Mouse (Mus musculus): ENCODE data around the gene Abhd12. TPM values are rescaled to one million over a fixed set of nuclear protein-coding genes. Genes with fewer than 3 reads are reported as not detected.

The Abhd12 gene
- total RNA-seq, 2 experiments from 2014 or later = 116 to 117 TPM

DNA sequence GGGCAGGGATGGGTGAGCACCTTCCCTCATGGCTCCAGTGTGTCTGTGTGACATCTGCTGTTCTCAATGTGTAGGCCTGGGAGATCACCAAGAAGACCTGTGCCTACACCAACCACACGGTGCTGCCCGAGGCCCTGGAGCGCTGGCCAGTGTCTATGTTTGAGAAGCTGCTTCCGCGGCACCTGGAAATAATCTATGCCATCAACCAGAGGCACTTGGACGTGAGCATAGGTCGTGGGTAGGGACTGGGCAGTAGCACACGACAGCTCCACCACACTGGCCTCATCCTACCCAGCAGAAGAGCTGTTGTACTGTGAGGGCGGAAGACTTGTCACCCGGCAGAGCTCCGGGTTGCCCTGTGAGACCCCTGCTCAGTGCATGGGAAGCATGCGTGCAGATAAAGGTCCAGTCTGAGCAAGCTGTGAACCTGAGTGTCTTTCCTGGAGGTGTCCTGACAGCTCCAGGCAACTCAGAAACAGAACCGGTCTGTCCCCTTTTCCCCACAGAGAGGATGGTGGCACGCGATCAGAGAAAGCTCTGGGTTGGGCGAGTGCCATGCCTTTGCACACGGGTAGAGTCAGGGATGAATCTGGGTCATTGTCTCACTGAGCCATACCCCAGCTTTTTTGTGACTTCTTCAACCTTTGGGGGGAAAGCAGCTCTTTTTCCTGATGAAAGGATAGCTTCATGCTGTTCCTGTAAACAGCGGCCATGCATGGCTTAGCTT is 87.7 kb downstream of the Abhd12 start:
- intact Hi-C loops (cut with DNase I) = no loop called here
- peak; percentile 29 for DNase-seq

DNA sequence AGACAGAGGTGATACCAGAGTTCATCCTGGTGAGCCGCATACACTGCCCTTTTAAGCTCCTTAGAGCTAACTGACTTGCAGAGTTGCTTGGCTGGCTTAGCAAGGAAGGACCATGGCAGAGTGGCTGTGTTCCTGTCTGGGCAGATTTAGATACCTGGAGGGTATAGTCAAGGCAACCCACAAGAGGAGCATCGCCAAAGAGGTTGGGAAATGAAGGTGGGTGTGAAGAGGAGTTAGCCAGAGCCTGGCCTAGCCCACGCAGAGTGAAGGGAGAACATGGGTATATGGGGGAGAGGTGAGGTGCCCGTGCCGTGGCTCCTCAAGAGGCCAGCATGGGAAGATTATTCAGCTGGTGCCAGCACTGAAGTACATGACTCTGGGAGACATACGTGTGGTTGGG is 91.7 kb downstream of the Abhd12 start:
- no peak for DNase-seq
- intact Hi-C loops (cut with DNase I) = no loop called here

DNA sequence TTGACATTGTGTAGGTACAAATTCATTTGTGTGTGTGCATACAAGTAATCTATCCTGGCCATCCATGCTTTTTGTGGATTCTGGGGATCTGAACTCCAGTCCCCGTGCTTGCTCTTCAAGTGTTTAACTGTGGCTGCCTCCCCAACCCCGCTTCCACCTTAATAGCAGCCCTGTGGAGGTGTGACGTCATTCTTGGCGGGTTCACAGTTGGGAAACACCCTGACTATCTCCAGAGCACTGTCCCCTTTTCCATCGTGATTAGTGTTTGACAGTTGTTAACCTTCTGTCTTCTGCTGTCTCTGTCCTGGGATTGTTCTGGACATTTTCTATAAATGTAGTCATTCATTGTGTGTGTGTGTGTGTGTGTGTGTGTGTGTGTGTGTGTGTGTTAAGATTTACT is 93.9 kb downstream of the Abhd12 start:
- no peak for DNase-seq
- intact Hi-C loops (cut with DNase I) = no loop called here

DNA sequence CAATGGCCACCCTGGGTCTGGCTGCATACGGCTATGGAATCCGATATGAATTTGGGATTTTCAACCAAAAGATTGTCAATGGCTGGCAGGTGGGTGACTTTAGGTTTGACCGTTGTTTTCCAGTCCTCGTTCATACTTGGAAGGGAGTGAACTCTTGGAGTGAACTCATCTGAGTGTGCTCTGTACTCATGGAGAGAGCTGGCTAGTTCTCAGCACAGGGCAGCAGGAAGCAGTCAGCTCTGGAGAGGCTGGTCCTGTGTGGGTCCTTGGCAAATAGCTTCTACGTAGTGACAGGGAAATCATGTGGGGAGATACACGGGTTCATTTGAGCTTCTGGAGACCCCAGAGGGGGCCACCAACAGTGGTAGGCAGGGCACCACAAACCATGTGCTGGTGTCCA is 95.7 kb downstream of the Abhd12 start:
- no peak for DNase-seq
- intact Hi-C loops (cut with DNase I) = no loop called here

DNA sequence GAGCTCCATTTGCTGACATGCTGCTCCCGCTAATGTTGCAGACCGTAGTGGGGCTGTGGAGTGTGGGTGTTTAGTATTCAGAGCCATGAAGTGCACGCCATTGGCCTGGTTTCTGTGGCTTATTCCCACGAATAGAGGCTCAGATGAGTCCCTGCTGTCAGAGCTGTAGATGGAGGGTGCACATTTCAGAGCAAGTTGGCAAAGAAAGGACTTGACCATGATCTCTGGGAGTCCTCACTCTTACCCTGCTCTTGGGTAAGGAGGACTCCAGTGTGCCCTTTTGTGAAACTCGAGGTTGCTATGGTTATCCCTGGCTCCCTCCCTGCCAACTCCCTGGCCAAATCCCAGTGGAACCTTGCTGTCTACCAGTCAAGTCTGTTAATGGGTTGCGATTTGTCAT is 96.2 kb downstream of the Abhd12 start:
- intact Hi-C loops (cut with DNase I) = no loop called here
- peak; percentile 25 for DNase-seq

DNA sequence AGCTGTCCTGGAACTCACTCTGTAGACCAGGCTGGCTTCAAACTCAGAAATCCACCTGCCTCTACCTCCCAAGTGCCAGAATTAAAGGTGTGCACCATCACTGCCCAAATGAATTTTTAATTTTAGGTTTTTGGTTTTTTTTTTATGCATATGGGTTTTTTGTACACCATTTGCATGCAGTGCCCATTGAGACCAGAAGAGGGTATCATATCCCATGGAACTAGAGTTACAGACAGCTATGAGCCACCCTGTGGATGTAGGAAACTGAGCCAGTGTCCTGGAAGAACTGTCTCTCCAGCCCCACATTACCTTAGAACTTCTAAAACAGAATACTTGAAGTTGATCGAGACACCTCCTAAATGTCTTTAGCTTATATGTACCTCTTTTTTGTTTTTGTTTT is 101.5 kb downstream of the Abhd12 start:
- intact Hi-C loops (cut with DNase I) = no loop called here
- DNase-seq = no peak

DNA sequence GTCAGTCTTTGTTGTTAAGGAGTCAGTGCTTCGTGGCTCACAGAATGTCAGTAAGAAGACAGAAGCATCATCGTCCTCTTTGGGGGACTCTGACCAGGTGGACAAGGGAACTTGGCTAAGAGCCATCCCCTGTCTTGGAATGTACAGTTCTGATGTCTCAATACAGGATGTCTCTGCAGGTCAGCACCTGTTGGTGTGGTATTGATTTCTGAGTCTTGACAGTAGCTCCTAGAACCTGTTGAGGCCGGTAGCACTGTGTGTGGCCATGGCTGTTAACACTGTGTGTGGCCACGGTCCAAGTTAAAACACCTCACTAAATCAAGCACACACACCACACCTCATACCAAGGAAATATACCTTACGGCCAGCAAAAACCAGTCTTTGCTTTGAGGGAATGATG is 103.9 kb downstream of the Abhd12 start:
- DNase-seq = no peak
- intact Hi-C loops (cut with DNase I) = no loop called here

DNA sequence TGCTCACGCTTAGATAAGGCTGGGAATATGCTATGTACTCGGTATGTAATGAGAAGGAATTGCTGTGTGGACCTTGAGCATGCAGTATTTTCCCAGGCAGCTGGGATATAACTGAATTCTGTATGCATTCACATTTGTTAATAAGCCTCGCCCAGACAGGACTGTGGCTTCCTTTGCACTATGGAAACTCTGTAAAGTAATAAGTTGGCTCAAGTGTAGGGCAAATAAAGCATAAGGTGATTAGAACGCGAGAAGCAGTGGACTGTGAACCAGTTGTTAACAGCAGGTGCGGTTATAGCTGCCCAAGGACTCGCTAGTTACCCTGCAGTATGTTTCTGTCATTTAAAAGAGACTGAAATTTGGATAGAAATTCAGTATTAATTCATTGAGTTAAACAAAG is 106.5 kb downstream of the Abhd12 start:
- no peak for DNase-seq
- intact Hi-C loops (cut with DNase I) = no loop called here

DNA sequence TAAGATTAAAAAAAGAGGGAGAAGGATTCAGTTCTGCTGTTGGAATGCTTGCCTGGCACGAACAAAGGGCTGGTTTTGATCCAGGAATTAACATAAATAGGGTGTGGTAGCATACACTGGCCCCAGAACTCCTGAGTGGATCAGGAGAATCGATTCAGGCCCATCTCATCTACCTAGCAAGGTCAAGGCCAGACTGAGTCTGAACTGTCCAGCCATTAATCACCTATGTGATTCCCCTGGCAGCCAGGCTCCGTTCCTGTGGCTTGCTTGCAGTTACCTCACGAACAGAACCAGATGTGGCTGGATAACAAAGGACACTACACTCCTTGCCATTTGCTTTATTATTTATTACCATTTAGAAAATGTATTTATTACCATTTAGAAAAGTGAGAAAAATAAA is 111.2 kb downstream of the Abhd12 start:
- intact Hi-C loops (cut with DNase I) = no loop called here
- no peak for DNase-seq

DNA sequence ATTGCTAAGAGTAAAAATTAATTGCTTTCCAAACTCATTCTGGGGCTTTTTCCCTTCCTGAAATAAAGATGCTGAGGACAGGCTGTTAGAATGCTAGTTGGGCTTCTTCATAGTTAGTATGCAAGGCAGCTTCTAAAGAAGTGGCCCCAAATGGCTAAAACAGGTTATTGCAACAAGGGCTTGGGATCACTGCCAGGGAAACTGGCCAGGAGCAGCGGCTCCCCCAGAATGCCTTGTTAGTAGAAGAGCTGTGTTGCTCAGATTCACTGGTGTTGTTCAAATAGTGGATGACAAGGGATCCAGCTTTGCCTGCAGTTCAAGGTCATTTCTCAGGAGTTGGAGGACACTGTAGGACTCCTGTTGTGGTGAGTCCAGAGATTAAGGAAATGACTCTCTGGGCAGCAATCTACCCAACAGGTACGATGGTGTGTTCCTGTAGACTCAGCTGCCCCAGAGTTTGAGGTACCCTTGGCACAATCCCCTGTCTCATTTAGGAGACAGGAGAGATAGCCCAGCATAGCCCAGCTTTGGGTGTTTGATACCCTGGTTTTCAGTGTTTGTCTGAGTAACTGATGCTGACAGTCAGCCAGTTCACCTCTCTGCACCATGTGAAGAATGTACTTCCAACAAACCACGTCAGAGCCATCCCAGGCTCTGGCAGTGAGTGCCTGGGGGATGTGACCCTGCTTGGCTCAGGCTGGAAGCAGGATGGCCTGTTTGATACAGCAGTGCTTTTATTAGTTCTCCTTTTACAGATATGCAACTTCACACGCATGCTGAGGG is 115.6 kb downstream of the Abhd12 start:
- peak; percentile 89 for DNase-seq
- intact Hi-C loops (cut with DNase I) = no loop called here

DNA sequence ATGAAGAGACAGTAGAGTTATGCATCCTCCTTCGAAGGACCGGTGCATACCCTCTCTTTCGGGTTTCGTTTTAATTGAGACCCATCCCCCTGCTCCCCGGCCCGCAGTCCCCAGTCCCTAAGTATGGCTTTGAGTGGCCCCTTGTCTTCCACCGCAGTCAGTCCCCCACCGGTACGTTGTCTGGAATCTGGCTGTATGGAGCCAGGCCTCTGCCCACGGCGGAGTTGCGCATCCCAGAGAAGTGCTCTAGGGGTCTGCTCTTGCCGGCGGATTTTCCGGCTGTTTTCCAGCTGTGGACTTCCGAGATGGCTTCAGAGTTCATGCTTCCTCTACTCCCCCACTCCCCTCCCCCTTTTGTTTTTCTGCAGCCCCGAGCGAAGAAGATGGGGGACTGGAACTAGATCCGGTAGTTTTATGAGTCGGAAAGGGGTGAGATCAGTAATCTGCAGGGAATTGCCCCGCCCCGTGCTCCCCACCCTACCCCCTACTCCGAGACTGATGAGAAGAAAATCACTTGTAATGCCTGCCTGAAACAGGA is 117.2 kb downstream of the Abhd12 start:
- intact Hi-C loops (cut with DNase I) = no loop called here
- no peak for DNase-seq

DNA sequence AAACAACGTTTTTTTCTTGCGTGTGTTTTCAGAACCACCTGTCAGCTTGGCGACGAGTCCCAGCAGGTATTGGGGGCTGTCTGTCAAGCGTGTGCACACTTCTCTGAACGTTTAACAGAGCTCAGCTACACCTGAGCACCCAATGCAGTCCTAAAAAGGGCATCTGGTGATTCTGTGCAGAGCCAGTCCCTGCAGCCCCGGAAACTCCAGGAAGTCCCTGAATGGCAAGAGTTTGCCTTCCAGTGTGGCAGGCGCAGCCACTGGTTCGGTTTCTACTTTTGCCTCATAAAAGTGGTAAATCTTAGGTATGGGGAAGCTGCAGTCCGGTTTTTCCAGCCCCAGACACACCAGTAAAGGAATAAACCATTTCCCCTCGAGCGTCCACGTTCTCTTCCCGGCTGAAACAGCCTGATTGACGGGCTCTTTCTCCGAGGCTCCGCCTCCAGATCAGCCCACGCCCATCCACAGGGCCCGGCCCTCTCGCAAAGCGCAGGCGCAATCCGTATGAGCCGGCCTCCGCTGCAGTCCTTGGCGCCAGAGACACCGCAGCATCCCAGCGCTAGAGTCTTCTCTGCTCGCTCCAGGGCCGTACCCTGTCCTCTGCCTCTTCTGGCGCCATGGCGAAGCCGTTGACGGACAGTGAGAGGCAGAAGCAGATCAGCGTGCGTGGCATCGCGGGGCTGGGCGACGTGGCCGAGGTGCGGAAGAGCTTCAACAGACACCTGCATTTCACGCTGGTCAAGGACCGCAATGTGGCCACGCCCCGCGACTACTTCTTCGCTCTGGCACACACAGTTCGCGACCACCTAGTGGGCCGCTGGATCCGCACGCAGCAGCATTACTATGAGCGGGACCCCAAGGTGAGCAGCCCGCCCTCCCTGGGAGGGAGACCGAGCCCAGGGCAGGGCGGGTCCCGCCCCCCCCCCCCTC is 118.0 kb downstream of the Abhd12 start, which contains the start of gene Pygb:
TSS of gene Pygb (plus strand) at position 485 of the 930 bp plus-strand sequence.
- DNase-seq = peak; percentile 86
- intact Hi-C loops (cut with DNase I) = no loop called here

DNA sequence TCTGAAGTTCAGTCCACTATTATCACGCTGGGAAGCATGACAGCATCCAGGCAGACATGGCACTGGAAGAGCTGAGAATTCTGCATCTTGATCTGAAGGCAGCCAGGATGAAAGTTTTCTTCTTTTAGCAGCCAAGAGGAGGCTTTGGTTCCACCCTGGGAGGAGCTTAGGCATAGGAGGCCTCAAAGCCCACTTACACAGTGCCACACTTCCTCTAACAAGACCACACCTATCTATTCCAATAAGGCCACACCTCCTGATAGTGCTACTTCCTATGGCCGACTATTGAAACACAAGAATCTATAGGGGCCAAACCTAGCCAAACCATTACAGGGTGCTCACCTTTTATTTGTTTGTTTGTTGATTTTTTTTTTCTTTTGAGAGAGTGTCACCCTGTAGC is 121.7 kb downstream of the Abhd12 start:
- DNase-seq = no peak
- intact Hi-C loops (cut with DNase I) = no loop called here

Other genes with a start within 250 kb of the Abhd12 start
- 10 to 100 TPM; 15.5 to 16.6 TPM for gene Acss1, start 236.2 kb downstream of the Abhd12 start, total RNA-seq (2021)
- gene Vsx1, start 215.4 kb downstream of the Abhd12 start, total RNA-seq (2021) = under 1 TPM; 0.10 to 0.12 TPM
- 10 to 100 TPM; 53.0 to 58.5 TPM for gene Entpd6, start 155.7 kb downstream of the Abhd12 start, total RNA-seq (2021)
- 100 to 1,000 TPM; 138 to 144 TPM for gene Pygb, start 118.0 kb downstream of the Abhd12 start, total RNA-seq (2021)
- 1 to 10 TPM; 7.2 to 8.9 TPM for gene Gins1, start 659 bp upstream of the Abhd12 start, total RNA-seq (2021)
- gene Ninl, start 134.6 kb upstream of the Abhd12 start, total RNA-seq (2021) = 10 to 100 TPM in 1 of 2 experiments, 1 to 10 TPM in 1; 9.3 to 12.4 TPM
- gene Nanp, start 134.7 kb upstream of the Abhd12 start, total RNA-seq (2021) = 10 to 100 TPM; 13.1 to 14.3 TPM
- gene Gm14151, start 187.6 kb upstream of the Abhd12 start, total RNA-seq (2021) = not detected
- not detected for gene Gm14147, start 193.5 kb upstream of the Abhd12 start, total RNA-seq (2021)